Mouse (Mus musculus): ENCODE measurements around the gene Itga5. TPM values are rescaled to one million over a fixed set of nuclear protein-coding genes. Genes with fewer than 3 reads are reported as not detected.

The Itga5 gene
- polyA plus RNA-seq, 1 experiment from 2014 or later, result 63.4 TPM

DNA sequence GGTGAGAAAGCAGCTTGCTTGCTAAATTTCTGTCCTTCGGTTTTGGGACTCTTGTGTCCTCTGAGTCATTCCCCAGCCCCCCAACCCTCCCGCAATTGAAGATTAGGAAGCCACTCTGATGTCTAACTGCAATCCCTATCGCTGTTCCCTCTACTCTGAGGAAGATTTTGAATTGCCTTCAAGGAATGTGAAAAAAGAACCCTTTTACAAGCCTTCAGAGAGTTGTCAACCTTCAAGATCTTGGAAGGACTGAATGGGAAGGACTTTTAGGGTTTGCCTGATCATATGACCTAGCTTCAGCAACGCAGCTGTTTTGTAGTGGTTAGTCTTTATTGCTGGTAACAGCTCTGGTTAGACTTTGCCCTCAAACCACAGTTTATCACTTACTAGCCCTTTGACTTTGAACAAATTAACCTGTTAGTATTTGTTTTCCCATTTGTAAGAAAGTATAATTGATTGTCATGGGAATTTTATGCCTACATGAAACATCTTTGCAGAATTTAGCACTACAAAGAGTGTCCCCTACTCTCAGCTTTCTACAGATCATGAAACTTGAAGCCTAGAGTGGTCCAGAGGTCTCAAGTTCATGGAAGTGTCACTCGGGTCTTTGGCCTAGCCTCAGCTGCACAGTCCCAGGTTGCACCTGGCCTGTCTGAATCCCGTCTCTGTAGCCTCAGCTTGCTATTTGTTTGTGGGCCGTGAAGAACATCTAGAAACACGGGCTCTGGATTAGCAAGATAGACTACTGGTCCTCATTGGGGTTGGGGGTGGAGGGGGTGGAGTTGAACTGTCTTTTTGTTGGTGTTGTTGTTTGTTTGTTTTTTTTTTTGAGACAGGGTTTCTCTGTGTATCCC is 60.5 kb downstream of the Itga5 start:
- no peaks in the 10 kb centered on the region for H3K9me3 ChIP-seq (ENCODE audit: control insufficient read depth, low read length)
- no peaks in the 10 kb centered on the region for H3K27me3 ChIP-seq (replicated peaks; ENCODE audit: control insufficient read depth, insufficient read depth, low read length)
- peak overlapping the region; percentile 71 for H3K9ac ChIP-seq (ENCODE audit: low read depth, low read length)
- peak overlapping the region; percentile 69 for H3K4me2 ChIP-seq (ENCODE audit: low read depth, low read length)
- peak overlapping the region; percentile 51 for H3K4me3 ChIP-seq (ENCODE audit: low read depth, low read length)
- ATAC-seq (ENCODE audit: low read depth) (no peak), DNase-seq (ENCODE audit: low spot score) (no peak)
- no peaks in the 10 kb centered on the region for H3K36me3 ChIP-seq (ENCODE audit: control insufficient read depth, insufficient read depth, low read length)
- WGBS, result 22% methylated on average over 8 of the region's 8 CpGs
- peaks cover 44% of the 10 kb centered on the region for H3K4me1 ChIP-seq (ENCODE audit: control insufficient read depth, insufficient read depth, low read length)
- H3K27ac ChIP-seq (replicated peaks; ENCODE audit: low read depth, low read length), result peak overlapping the region; percentile 94

DNA sequence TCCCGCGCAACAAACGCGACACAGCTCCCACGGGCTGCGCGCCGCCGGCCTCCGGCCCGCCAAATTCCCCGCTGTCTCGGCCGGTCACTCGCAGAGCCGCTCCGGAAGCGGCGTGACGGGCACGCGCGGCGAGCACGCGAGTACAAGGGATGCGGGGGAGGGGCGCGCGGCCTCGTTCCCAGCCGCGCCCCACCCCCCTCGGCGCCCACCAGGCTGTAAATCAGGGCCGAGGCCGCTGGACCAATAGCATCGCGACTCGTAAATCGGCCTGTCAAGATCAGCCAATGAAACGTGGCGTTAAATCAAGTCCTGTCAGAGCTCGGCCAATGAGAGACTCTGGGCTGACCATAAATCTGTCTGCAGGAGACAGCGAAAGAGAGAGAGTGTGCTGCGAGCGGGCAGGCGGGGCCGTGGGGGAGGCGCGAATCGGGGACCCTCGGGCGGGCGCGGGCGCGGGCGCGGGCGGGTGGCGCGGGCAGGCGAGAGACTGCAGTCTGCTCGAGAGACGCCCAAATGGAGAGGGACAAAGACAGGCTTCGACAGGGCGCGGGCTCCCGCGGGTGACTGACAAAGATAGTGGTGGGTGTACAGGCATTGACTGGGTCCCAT is 61.4 kb downstream of the Itga5 start:
- Histone ChIP-seq H3K4me3 (ENCODE audit: low read depth, low read length) (peak overlapping the region; percentile 51), H3K9me3 (ENCODE audit: control insufficient read depth, low read length) (no peaks in the 10 kb centered on the region), H3K27me3 (replicated peaks; ENCODE audit: control insufficient read depth, insufficient read depth, low read length) (no peaks in the 10 kb centered on the region), H3K9ac (ENCODE audit: low read depth, low read length) (peak overlapping the region; percentile 71), H3K4me2 (ENCODE audit: low read depth, low read length) (peak overlapping the region; percentile 69), H3K27ac (replicated peaks; ENCODE audit: low read depth, low read length) (peak overlapping the region; percentile 94), H3K4me1 (ENCODE audit: control insufficient read depth, insufficient read depth, low read length) (peaks cover 52% of the 10 kb centered on the region), H3K36me3 (ENCODE audit: control insufficient read depth, insufficient read depth, low read length) (no peaks in the 10 kb centered on the region)
- DNase-seq (ENCODE audit: low spot score), result peak; percentile 100
- ATAC-seq (ENCODE audit: low read depth), result peak; percentile 96
- WGBS, result 1% methylated on average over 57 of the region's 71 CpGs

DNA sequence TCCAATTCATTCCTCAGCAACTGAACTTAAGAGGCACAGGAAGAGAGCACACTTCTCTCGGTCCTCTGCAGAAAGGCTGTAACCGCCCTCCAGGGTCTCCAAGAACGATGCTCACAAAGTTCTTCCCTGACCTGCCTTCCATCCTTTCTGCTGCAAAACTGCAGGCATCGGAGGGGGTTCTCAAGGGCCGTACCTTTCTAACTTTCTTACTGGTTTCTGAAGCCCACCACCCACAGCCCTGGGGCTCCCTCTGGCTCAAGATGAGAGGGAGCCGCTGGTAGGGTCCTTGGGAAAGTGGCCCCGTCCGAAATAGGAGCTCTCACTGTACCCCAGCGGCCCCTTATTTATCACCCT is 62.0 kb downstream of the Itga5 start:
- no peak for DNase-seq (ENCODE audit: low spot score)
- Histone ChIP-seq H3K4me3 (ENCODE audit: low read depth, low read length) (peak overlapping the region; percentile 51), H3K9ac (ENCODE audit: low read depth, low read length) (peak overlapping the region; percentile 71), H3K4me2 (ENCODE audit: low read depth, low read length) (peak overlapping the region; percentile 69), H3K9me3 (ENCODE audit: control insufficient read depth, low read length) (no peaks in the 10 kb centered on the region), H3K36me3 (ENCODE audit: control insufficient read depth, insufficient read depth, low read length) (0 out of 2 replicates have a peak, but pooled peaks cover 1% of the 10 kb centered on the region), H3K27me3 (replicated peaks; ENCODE audit: control insufficient read depth, insufficient read depth, low read length) (no peaks in the 10 kb centered on the region), H3K27ac (replicated peaks; ENCODE audit: low read depth, low read length) (peak overlapping the region; percentile 94), H3K4me1 (ENCODE audit: control insufficient read depth, insufficient read depth, low read length) (peaks cover 58% of the 10 kb centered on the region)
- 0% methylated on average over 9 of the region's 9 CpGs for WGBS
- ATAC-seq (ENCODE audit: low read depth), result no peak; the same call in 1 of the 2 replicates

DNA sequence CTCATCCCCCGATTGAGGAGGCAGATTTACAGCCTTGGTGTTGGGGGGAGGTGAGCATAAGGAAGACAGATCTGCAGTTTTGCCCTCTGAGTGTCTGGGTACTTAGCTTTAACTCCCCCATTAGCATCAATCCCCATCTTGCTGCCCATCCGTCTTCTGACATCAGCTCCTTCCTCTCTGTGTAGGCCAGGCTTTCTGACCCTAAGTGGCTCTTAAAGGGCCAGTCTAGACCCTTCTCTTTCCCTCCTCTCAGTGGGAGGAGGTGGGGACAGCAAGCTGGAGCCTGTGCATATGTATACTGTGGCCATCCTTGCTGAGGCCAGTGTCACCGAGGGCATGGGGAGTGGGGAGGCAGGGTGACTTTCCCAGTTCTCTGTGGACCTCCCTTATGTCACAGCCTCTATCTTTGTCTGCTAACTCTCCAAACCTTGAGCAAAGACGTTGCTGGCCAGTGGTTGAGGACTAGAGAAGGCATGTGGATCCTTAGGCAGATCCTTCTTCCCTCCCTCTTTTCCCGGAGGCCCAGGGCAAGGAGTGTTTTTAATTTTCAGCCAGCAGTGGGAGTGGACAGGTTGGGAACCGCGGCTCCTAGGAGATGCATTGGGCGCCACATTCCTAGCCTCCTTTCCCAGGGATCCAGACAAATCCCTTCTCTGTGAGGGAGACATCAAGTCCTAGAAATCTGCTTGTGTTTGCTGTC is 62.5 kb downstream of the Itga5 start:
- Histone ChIP-seq H3K27ac (replicated peaks; ENCODE audit: low read depth, low read length) (peak overlapping the region; percentile 94), H3K27me3 (replicated peaks; ENCODE audit: control insufficient read depth, insufficient read depth, low read length) (no peaks in the 10 kb centered on the region), H3K4me2 (ENCODE audit: low read depth, low read length) (peak overlapping the region; percentile 69), H3K9me3 (ENCODE audit: control insufficient read depth, low read length) (no peaks in the 10 kb centered on the region), H3K36me3 (ENCODE audit: control insufficient read depth, insufficient read depth, low read length) (peaks cover 6% of the 10 kb centered on the region; the same call in 1 of the 2 replicates), H3K4me1 (ENCODE audit: control insufficient read depth, insufficient read depth, low read length) (peaks cover 63% of the 10 kb centered on the region), H3K4me3 (ENCODE audit: low read depth, low read length) (peak overlapping the region; percentile 51), H3K9ac (ENCODE audit: low read depth, low read length) (peak overlapping the region; percentile 71)
- 13% methylated on average over 8 of the region's 8 CpGs for WGBS
- ATAC-seq (ENCODE audit: low read depth) (no peak), DNase-seq (ENCODE audit: low spot score) (peak; percentile 50)

DNA sequence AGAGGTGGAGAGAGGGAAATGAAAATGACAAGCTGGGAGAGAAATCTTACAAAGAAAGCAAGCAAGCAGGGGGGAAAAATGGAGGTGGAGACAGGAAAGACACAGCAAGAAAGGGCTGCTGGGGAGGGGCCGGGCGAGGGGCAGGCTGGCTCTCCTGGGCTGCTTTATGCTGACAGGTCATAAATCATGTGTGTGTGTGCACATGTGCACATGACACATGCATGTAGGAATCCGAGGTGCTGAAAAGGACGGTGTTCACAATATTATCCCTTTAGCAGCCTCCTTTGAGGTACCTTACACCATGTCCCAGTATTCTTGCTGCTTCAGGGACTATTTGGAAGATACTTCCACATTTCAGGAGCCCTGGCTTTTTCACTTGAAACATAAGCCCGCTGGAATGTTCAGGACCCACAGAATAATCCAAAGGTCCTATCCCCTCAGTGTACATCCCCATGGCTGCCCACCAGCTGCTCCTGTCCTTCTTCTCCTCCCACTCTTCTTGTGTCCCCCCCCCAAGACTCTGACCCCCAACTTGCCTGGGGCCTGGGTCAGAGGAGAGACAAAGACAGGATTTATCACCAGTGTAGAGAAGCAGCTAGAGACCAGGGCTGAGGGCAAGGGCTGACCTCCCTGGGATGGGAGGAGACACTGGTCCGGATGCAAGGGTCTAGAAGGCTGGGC is 64.1 kb downstream of the Itga5 start:
- Histone ChIP-seq H3K4me3 (ENCODE audit: low read depth, low read length) (no peak overlapping the region), H3K9me3 (ENCODE audit: control insufficient read depth, low read length) (no peaks in the 10 kb centered on the region), H3K36me3 (ENCODE audit: control insufficient read depth, insufficient read depth, low read length) (peaks cover 21% of the 10 kb centered on the region), H3K9ac (ENCODE audit: low read depth, low read length) (no peak overlapping the region), H3K27me3 (replicated peaks; ENCODE audit: control insufficient read depth, insufficient read depth, low read length) (no peaks in the 10 kb centered on the region), H3K4me1 (ENCODE audit: control insufficient read depth, insufficient read depth, low read length) (peaks cover 78% of the 10 kb centered on the region), H3K4me2 (ENCODE audit: low read depth, low read length) (no peak overlapping the region), H3K27ac (replicated peaks; ENCODE audit: low read depth, low read length) (peak overlapping the region; percentile 94)
- no peak for ATAC-seq (ENCODE audit: low read depth)
- 28% methylated on average over 6 of the region's 6 CpGs for WGBS
- peak; percentile 50 for DNase-seq (ENCODE audit: low spot score)

DNA sequence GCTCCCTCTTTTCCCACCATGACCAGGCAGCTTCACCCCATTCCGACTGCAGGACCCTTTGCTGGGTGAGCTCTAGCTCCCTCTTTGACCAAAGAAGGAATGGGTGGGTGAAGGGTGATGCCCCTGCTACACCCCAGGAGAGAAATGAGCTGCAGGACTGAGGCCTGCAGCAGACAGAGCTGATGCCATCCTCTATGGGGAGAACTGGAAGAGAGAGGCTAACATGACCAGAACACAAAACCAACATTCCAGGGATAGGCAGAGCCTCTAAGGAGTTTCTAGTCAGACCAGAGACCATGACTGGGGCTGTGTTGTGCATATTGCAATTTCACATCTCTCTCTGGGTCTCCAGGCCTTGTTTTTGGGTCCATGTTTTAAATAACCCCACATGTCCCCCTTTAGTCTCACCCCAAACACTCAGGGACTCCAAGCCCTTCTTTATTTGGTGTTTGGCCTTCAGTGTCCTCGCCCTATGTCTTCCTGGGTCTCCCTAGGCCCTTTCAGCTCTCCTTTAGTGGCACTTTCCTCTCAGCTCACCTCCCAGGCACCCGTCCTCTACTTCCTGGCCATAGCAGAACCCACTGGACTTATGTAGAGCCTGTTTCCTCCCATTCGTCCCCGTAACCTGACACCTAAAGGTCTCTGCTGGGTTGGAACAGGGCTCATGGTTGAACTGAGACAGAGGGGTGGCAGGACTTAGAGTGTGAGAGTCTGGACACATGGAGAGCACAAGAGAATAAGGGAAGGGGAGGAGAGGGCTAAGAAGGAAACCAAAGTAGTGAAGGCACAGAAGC is 64.8 kb downstream of the Itga5 start:
- Histone ChIP-seq H3K36me3 (ENCODE audit: control insufficient read depth, insufficient read depth, low read length) (peaks cover 28% of the 10 kb centered on the region), H3K27ac (replicated peaks; ENCODE audit: low read depth, low read length) (peak overlapping the region; percentile 94), H3K9me3 (ENCODE audit: control insufficient read depth, low read length) (no peaks in the 10 kb centered on the region), H3K4me1 (ENCODE audit: control insufficient read depth, insufficient read depth, low read length) (peaks cover 81% of the 10 kb centered on the region), H3K4me2 (ENCODE audit: low read depth, low read length) (no peak overlapping the region; the same call in 1 of the 2 replicates), H3K9ac (ENCODE audit: low read depth, low read length) (peak overlapping the region; percentile 36), H3K27me3 (replicated peaks; ENCODE audit: control insufficient read depth, insufficient read depth, low read length) (no peaks in the 10 kb centered on the region), H3K4me3 (ENCODE audit: low read depth, low read length) (no peak overlapping the region)
- ATAC-seq (ENCODE audit: low read depth) (no peak), DNase-seq (ENCODE audit: low spot score) (no peak)
- 23% methylated on average over 5 of the region's 5 CpGs for WGBS

DNA sequence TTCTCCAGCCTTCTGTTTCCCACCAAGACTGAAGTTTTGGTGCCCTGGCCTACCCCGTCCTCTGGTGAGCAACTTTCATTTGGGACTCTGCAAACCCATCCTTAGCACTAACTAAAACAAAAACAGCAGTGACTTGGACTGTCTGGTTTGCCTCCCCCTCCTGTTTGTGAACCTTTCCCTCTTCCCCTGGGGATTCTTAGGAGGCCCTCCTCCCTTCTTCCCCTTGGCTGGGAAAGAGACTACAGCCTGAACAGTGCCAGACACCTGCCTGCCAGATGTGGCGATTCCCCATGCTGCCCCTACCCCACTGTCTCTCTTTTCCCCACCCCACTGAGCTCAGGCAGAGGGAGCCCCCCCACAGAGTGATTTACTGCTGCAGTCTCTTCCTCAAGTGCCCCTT is 65.5 kb downstream of the Itga5 start:
- H3K36me3 ChIP-seq (ENCODE audit: control insufficient read depth, insufficient read depth, low read length), result peaks cover 34% of the 10 kb centered on the region
- no peaks in the 10 kb centered on the region for H3K9me3 ChIP-seq (ENCODE audit: control insufficient read depth, low read length)
- no peak overlapping the region for H3K4me3 ChIP-seq (ENCODE audit: low read depth, low read length)
- peak; percentile 94 for DNase-seq (ENCODE audit: low spot score)
- H3K9ac ChIP-seq (ENCODE audit: low read depth, low read length), result peak overlapping the region; percentile 51
- peaks cover 85% of the 10 kb centered on the region for H3K4me1 ChIP-seq (ENCODE audit: control insufficient read depth, insufficient read depth, low read length)
- 16% methylated on average over 2 of the region's 2 CpGs for WGBS
- H3K27ac ChIP-seq (replicated peaks; ENCODE audit: low read depth, low read length), result peak overlapping the region; percentile 94
- peak; percentile 10; the same call in 1 of the 2 replicates for ATAC-seq (ENCODE audit: low read depth)
- no peaks in the 10 kb centered on the region for H3K27me3 ChIP-seq (replicated peaks; ENCODE audit: control insufficient read depth, insufficient read depth, low read length)
- peak overlapping the region; percentile 42 for H3K4me2 ChIP-seq (ENCODE audit: low read depth, low read length)

All from embryonic facial prominence, embryonic 14.5 days (tissue).